Mouse (Mus musculus): ENCODE measurements around the gene Gm10959. TPM values are rescaled to one million over a fixed set of nuclear protein-coding genes. Genes with fewer than 3 reads are reported as not detected.

The Gm10959 gene
- polyA plus RNA-seq, 1 experiment: not detected

DNA sequence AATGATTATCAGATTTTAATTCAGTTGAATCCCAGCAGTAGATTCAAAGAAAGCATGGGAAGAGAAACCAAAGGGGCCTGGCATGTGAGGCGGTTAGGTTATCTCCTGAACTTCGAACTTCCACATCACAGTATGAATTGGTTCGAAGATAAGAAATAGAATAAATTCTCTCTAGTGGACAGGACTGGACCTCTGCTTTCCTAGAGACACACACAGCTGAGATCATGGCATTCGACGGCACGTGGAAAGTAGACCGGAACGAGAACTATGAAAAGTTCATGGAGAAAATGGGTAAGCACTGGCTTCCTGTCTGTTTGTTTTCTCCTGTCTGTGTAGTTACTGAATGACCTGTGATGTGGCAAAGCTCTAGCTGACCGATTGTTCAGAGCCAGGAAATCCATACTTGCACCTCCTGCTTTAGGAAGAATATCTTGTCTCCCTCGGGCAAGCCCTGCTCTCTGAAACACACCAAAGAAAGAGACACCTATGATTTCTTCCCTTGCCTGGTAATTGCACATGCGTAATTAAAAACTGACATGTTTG, 23.9 kb downstream of the Gm10959 start:
- H3K36me3 ChIP-seq (replicated peaks; ENCODE audit: low read length): no peaks in the 10 kb centered on the region
- H3K4me3 ChIP-seq (replicated peaks): no peak overlapping the region
- no peaks in the 10 kb centered on the region for H3K4me1 ChIP-seq
- no peak for TF ChIP-seq GATA1 (IDR thresholded peaks at IDR 0.05; ENCODE audit: borderline replicate concordance, low read length)
- H3K27me3 ChIP-seq (replicated peaks): no peaks in the 10 kb centered on the region
- no peaks in the 10 kb centered on the region for H3K9me3 ChIP-seq

DNA sequence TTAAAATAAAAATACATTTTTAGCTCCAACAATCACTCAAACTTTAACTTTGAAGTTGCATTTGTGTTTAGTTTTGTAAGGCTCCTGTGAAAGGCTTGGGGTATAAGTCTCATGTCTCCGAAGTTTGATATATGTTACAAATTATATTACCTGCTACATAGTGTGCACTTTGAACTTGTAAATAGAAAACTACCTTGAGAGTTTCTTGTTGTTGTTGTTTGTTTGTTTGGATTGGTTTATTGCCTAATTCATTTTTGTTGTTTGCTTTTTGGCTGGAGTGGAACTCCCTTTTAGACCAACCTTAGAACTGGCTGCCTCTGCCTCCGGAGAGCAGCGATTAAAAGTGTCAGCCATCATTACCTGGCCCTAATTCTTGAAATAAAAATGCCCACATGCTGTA, 24.4 kb downstream of the Gm10959 start, which contains the start of gene Fabp2:
Gene Fabp2 (plus strand): TSS at position 301 of the 400 bp plus-strand sequence.
- TF ChIP-seq FLI1 (IDR thresholded peaks at IDR 0.05; ENCODE audit: low read length): no peak
- Histone ChIP-seq H3K9me3 (no peaks in the 10 kb centered on the region), H3K27me3 (replicated peaks) (no peaks in the 10 kb centered on the region), H3K4me1 (no peaks in the 10 kb centered on the region), H3K4me3 (replicated peaks) (no peak within 1 kb of the TSS), H3K36me3 (replicated peaks; ENCODE audit: low read length) (no peaks in the 10 kb centered on the region)

DNA sequence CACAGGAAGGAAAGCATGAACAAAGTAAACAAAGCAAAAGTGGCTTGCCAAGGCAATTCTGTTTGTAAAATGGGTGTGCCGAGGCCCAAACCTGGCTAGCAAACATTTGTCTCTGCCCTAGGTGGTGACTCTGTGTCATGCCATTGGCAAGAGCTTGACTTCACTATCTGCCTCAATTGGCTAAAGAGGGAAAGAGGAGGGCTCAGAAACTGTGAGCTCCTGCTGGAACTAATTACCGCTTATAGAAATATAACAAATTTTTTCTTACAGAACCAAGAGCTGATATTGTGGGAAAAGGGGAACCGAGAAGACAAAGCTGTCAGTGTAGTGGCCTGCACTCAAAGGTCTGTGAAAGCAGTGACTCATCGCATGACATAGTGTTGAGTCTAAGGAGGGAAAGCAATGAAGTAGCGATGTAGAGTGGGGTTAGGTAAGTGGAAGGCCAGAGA, 30.8 kb downstream of the Gm10959 start:
- no peaks in the 10 kb centered on the region for H3K9me3 ChIP-seq
- no peak overlapping the region for H3K4me3 ChIP-seq (replicated peaks)
- no peaks in the 10 kb centered on the region for H3K27me3 ChIP-seq (replicated peaks)
- peaks cover 7% of the 10 kb centered on the region; the same call in 1 of the 2 replicates for H3K4me1 ChIP-seq
- no peaks in the 10 kb centered on the region for H3K36me3 ChIP-seq (replicated peaks; ENCODE audit: low read length)
- TF ChIP-seq GATA1 (IDR thresholded peaks at IDR 0.05; ENCODE audit: borderline replicate concordance, low read length): no peak
- TF ChIP-seq FLI1 (IDR thresholded peaks at IDR 0.05; ENCODE audit: low read length): no peak

DNA sequence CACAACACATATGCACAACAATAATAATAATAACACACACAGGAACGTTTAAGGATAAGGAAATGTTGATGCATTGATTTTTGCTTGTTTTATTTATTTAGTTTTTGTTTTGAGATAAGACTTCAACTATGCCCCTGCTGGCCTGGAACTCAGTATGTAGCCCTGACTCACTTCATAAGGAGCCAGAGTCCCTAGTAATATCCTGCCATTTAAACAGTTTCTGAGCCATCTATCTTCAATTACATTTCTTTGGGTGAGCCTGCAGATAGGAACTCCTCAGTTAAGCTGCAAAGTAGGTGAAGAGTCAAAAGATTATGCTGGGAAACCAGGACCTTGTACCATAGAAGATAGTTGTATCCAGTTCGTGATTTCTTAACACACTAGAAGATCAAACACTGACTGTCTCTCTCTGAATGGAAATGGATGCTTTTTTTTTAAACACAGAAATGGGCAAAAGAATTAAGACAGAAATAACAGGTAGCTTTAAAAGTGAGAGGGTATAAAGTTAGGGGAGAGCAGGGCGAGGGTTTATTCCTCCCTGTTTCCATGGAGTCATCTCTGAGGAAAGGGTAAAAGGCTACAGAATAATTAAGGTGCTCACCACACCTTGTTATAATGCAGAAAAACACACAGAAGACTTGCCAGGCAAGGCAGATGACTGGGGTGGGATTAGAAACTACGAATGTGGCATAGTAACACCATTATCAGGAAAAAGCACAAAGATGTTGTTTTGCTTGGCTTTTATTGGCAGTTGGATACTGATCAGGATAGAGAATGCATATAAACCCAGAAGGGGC, 31.5 kb downstream of the Gm10959 start:
- Histone ChIP-seq H3K9me3 (no peaks in the 10 kb centered on the region), H3K27me3 (replicated peaks) (no peaks in the 10 kb centered on the region), H3K36me3 (replicated peaks; ENCODE audit: low read length) (no peaks in the 10 kb centered on the region), H3K4me1 (peaks cover 7% of the 10 kb centered on the region; the same call in 1 of the 2 replicates), H3K4me3 (replicated peaks) (no peak overlapping the region)
- TF ChIP-seq GATA1 (IDR thresholded peaks at IDR 0.05; ENCODE audit: borderline replicate concordance, low read length) (no peak), FLI1 (IDR thresholded peaks at IDR 0.05; ENCODE audit: low read length) (no peak)

DNA sequence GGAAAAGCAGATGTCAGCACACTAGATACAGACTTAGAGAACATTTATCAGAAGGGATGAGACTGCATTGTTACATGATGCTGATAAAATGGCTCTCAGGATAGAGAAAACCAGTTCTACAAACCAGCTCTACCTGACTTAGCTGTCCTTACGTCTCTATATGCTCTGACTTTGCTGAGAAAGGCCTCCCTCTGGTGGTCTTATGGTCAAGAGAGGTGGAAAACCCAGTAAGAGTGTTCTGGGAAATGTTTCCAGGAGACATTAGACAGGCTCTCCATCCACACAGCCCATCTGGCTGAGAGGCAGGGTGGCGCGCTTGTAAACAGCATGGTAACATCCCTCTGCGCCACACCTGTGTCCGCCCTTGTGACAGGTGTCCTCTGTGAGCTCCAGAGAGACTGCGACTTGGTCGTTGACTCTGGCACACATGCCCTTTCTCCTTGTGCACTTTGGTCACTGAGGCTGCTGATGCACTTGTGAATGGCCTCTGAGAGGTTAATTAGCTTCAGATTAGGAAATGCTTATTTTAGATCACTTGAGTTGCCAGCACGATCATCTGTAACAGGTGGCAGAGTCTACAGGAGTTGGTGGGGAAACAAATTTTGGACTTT, 40.4 kb downstream of the Gm10959 start:
- Histone ChIP-seq H3K4me1 (no peaks in the 10 kb centered on the region), H3K36me3 (replicated peaks; ENCODE audit: low read length) (no peaks in the 10 kb centered on the region), H3K9me3 (no peaks in the 10 kb centered on the region), H3K4me3 (replicated peaks) (no peak overlapping the region), H3K27me3 (replicated peaks) (peaks cover 6% of the 10 kb centered on the region)
- TF ChIP-seq FLI1 (IDR thresholded peaks at IDR 0.05; ENCODE audit: low read length): no peak
- TF ChIP-seq GATA1 (IDR thresholded peaks at IDR 0.05; ENCODE audit: borderline replicate concordance, low read length): no peak

DNA sequence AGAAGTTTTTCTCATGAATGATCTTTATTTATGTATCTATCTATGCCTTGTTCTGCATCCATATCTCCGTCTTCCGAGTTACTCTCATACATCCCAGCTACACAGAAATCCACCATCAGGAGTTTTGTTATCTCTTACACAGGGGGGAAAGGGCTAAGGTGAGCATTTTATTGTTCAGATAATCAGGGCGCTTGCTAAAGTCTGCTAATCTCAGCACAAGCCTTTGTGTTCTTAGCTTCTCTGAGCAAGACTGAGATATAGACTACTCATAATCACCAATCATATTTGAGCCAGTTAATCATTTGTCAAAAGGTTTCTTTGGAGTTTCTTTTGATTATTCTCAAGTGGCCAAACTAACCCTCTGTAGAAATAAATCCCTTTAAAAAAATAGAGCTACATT, 41.6 kb downstream of the Gm10959 start:
- no peak overlapping the region for H3K4me3 ChIP-seq (replicated peaks)
- TF ChIP-seq FLI1 (IDR thresholded peaks at IDR 0.05; ENCODE audit: low read length) (no peak), GATA1 (IDR thresholded peaks at IDR 0.05; ENCODE audit: borderline replicate concordance, low read length) (no peak)

DNA sequence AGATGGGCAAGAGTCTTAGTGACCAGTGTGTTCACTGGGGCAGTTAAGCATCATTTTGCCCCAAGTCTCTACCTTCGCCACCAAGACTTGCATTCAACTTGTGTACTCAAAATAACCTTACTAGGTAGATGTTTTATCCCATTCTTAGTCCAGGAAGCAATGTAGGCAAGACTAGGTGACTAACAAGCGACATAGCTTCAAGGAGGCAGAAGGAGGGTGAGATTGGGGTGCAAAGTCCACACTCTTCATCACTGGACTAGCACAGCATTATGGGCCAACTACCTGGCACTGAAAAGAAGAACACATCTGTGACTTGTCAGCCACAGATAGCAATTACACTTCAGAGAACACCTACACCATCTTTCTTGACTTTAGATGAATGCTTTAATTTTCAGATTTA, 42.3 kb downstream of the Gm10959 start:
- no peak for TF ChIP-seq FLI1 (IDR thresholded peaks at IDR 0.05; ENCODE audit: low read length)
- no peak for TF ChIP-seq GATA1 (IDR thresholded peaks at IDR 0.05; ENCODE audit: borderline replicate concordance, low read length)
- Histone ChIP-seq H3K36me3 (replicated peaks; ENCODE audit: low read length) (no peaks in the 10 kb centered on the region), H3K9me3 (no peaks in the 10 kb centered on the region), H3K27me3 (replicated peaks) (peaks cover 6% of the 10 kb centered on the region), H3K4me3 (replicated peaks) (no peak overlapping the region), H3K4me1 (no peaks in the 10 kb centered on the region)

More for the DNA sequence above, 41.6 kb downstream of the Gm10959 start:
- H3K36me3 ChIP-seq (replicated peaks; ENCODE audit: low read length): no peaks in the 10 kb centered on the region
- H3K4me1 ChIP-seq: no peaks in the 10 kb centered on the region
- H3K27me3 ChIP-seq (replicated peaks): peaks cover 6% of the 10 kb centered on the region
- no peaks in the 10 kb centered on the region for H3K9me3 ChIP-seq

DNA sequence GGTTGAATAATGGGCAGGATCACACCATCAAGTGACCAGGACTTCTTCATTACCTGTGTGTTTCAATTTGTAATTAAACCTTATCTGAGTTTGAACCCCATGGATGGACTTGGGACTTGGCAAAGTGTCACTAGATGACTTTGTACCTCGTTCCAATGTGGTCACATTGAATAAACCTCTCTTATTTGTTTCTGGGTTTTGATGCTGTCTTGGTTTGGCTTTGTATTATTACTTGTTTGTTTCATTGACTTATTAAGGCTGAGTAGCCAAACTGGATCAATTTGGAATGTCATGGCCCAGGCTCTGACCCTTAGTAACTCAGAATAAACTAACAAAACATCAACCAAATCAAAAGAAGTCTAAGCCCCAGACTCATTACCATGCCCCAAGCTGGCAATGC, 47.6 kb downstream of the Gm10959 start:
- no peaks in the 10 kb centered on the region for H3K36me3 ChIP-seq (replicated peaks; ENCODE audit: low read length)
- H3K4me1 ChIP-seq: no peaks in the 10 kb centered on the region
- H3K4me3 ChIP-seq (replicated peaks): no peak overlapping the region
- peaks cover 2% of the 10 kb centered on the region for H3K27me3 ChIP-seq (replicated peaks)
- no peaks in the 10 kb centered on the region for H3K9me3 ChIP-seq
- TF ChIP-seq GATA1 (IDR thresholded peaks at IDR 0.05; ENCODE audit: borderline replicate concordance, low read length): no peak
- TF ChIP-seq FLI1 (IDR thresholded peaks at IDR 0.05; ENCODE audit: low read length): no peak

DNA sequence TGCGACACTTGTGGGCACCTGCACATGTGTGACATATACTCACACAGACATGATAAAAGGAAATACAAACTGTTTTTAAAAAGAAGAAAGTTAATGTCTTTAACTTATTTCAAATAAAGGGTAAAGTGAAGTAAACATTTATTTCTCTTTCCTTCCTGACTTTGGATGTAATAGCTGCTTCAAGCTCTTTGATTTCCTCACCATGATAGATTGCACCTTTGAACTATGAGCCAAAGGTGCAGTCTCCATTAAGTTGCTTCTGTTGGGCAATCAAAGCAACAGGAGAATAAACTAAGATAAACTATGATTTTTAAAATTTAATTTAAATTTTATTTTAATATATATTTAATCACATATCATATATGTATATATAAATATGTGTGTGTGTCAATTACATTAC, 50.9 kb downstream of the Gm10959 start:
- TF ChIP-seq GATA1 (IDR thresholded peaks at IDR 0.05; ENCODE audit: borderline replicate concordance, low read length) (no peak), FLI1 (IDR thresholded peaks at IDR 0.05; ENCODE audit: low read length) (no peak)

DNA sequence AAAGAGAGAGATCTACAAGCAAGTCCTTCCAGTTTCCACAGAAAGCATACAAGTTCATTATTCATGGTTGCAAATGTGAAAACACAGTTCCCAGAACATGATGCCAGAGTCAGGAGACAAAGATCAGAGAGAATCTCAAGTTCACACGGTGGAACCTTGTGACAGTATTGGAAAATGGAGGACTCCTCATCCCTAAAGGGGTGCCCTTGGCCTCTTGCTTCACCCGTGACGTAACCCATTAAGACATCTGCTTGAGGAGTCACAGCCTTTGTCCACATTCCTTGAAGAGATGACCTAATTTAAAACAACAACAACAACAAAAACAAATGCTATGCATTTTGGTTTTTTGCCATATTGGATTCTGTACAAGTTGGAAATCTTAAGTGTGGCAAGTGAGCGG, 54.1 kb downstream of the Gm10959 start:
- no peak overlapping the region for H3K4me3 ChIP-seq (replicated peaks)
- H3K27me3 ChIP-seq (replicated peaks): no peaks in the 10 kb centered on the region
- TF ChIP-seq GATA1 (IDR thresholded peaks at IDR 0.05; ENCODE audit: borderline replicate concordance, low read length) (no peak), FLI1 (IDR thresholded peaks at IDR 0.05; ENCODE audit: low read length) (no peak)
- no peaks in the 10 kb centered on the region for H3K4me1 ChIP-seq
- peaks cover 6% of the 10 kb centered on the region for H3K36me3 ChIP-seq (replicated peaks; ENCODE audit: low read length)
- H3K9me3 ChIP-seq: no peaks in the 10 kb centered on the region

More for the DNA sequence above, 50.9 kb downstream of the Gm10959 start:
- Histone ChIP-seq H3K27me3 (replicated peaks) (no peaks in the 10 kb centered on the region), H3K36me3 (replicated peaks; ENCODE audit: low read length) (no peaks in the 10 kb centered on the region), H3K4me1 (no peaks in the 10 kb centered on the region), H3K9me3 (no peaks in the 10 kb centered on the region), H3K4me3 (replicated peaks) (no peak overlapping the region)

Other genes with a start within 250 kb of the Gm10959 start
- gene Pde5a, start 190.4 kb downstream of the Gm10959 start, polyA plus RNA-seq (2012; ENCODE audit: insufficient read depth, low replicate concordance): 9.4 and 10.1 TPM in 2 replicates
- gene Fabp2, start 24.3 kb downstream of the Gm10959 start, polyA plus RNA-seq (2012; ENCODE audit: insufficient read depth, low replicate concordance): not detected in 2 replicates
- 47.0 and 117 TPM in 2 replicates for gene 1810037I17Rik, start 4.8 kb upstream of the Gm10959 start, polyA plus RNA-seq (2012; ENCODE audit: insufficient read depth, low replicate concordance)
- not detected in 2 replicates for gene Usp53, start 65.2 kb upstream of the Gm10959 start, polyA plus RNA-seq (2012; ENCODE audit: insufficient read depth, low replicate concordance)
- gene Myoz2, start 115.7 kb upstream of the Gm10959 start, polyA plus RNA-seq (2012; ENCODE audit: insufficient read depth, low replicate concordance): not detected in 2 replicates